Mouse (Mus musculus): ENCODE results near the gene Grk5. TPM values are rescaled to one million over a fixed set of nuclear protein-coding genes. Genes with fewer than 3 reads are reported as not detected.

The Grk5 gene
- polyA plus RNA-seq, 1 experiment from 2014 or later: 0.72 TPM

DNA sequence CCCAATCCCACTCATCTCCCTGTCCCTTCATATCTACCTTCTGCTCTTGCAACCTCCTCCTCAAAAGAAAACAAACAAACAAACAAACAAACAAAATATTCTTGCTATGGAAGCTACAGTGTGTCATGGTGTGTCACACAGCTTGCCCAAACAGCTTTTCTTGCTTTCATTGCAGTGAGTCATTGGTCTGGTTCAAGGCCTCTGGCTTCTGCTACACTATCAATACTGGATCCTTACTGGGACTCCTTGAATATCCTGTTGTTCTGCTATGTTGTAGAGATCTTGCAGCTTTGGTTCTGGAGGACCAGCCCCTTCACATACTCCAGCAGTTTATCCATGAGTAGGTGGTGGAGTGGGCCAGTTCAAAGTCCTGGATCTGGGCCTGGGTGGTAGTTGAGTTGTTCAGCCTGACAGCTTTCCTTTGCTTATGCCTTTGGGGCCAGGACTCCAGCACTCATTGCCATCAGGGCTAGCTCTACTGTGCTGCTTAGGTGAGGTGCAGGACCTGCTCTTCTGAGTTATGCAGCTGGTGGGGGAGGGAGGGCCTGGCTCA is 66.7 kb downstream of the Grk5 start:
- ATAC-seq (ENCODE audit: low read depth): no peak
- no peaks in the 10 kb centered on the region for H3K4me1 ChIP-seq (ENCODE audit: control insufficient read depth, low read depth, low read length)
- no peak overlapping the region for H3K9ac ChIP-seq (ENCODE audit: low read depth, low read length)

DNA sequence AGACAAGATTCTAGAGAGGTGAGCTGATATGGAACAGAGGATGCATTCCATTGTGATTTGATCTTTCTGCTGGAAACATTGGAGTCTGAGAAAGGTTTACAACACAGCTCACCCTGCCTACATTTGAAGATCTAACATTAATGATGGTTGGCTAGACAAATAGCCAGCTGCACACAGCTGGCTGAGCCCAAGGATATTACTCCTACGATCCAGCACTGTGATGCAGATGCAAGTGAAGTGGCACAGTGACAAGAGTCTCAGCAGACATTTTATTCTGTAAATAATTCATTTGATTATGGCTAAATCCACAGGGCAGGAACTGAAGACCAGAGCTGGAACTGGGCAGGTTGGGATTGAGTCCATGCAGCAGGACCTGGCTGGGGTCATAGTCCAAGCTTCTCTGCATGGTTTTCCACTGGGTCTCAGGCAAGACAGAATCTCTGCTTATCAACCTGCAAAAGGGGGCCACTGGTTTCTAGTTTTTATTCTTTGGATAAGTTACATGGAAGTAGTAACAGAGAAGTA is 70.2 kb downstream of the Grk5 start:
- no peak for ATAC-seq (ENCODE audit: low read depth)
- 59% methylated on average over 1 of the region's 1 CpGs for WGBS (ENCODE audit: insufficient replicate concordance)

More for the DNA sequence above, 66.7 kb downstream of the Grk5 start:
- no peak overlapping the region for H3K4me3 ChIP-seq (ENCODE audit: low read depth, low read length)
- H3K4me2 ChIP-seq (ENCODE audit: low read depth, low read length): no peak overlapping the region
- no peaks in the 10 kb centered on the region for H3K27me3 ChIP-seq (ENCODE audit: control insufficient read depth, insufficient read depth, low read depth, low read length)
- H3K9me3 ChIP-seq (replicated peaks; ENCODE audit: control insufficient read depth, low read length): no peaks in the 10 kb centered on the region
- H3K36me3 ChIP-seq (ENCODE audit: control insufficient read depth, insufficient read depth): no peaks in the 10 kb centered on the region
- H3K27ac ChIP-seq (ENCODE audit: low read length): no peak overlapping the region

DNA sequence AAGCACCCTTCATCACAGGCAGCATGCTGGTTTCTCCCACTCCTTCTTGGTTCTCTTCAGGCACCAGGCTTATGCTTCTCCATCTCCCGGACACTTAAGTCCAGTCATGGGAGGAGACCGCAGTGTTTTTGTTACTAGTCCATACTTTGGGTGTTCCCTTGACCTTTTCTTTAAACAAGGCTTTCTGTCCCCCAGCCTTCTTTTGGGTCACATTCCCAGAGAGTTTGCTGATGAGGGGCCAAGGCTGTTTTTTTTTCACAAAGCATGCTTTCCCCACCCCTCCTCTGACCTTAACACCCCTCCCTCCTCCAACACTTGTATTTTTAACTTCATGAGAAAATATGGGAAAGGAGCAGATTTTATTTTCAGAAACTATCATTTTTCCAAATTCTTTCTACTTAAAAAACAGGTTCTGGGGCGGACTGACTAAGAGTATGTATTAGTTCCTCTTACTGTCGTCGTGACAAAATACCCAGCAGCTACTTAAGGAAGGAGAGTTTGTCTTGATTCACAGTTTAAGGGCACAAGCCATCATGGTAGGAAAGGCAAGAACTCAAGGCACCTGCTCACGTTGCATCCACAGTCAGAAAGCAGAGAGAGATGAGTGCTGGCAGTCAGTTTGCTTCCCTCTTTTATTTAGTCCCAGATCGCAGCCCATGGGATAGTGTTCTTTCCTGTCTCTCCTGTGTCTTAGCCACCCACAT is 73.0 kb downstream of the Grk5 start:
- H3K36me3 ChIP-seq (ENCODE audit: control insufficient read depth, insufficient read depth): no peaks in the 10 kb centered on the region
- H3K9me3 ChIP-seq (replicated peaks; ENCODE audit: control insufficient read depth, low read length): no peaks in the 10 kb centered on the region
- no peak for ATAC-seq (ENCODE audit: low read depth)
- no peak overlapping the region for H3K4me2 ChIP-seq (ENCODE audit: low read depth, low read length)
- no peak overlapping the region for H3K27ac ChIP-seq (ENCODE audit: low read length)
- no peaks in the 10 kb centered on the region for H3K27me3 ChIP-seq (ENCODE audit: control insufficient read depth, insufficient read depth, low read depth, low read length)
- WGBS (ENCODE audit: insufficient replicate concordance): 47% methylated on average over 7 of the region's 7 CpGs
- no peak overlapping the region for H3K4me3 ChIP-seq (ENCODE audit: low read depth, low read length)
- no peak overlapping the region for H3K9ac ChIP-seq (ENCODE audit: low read depth, low read length)
- no peaks in the 10 kb centered on the region for H3K4me1 ChIP-seq (ENCODE audit: control insufficient read depth, low read depth, low read length)

More for the DNA sequence above, 70.2 kb downstream of the Grk5 start:
- Histone ChIP-seq H3K9ac (ENCODE audit: low read depth, low read length) (no peak overlapping the region), H3K36me3 (ENCODE audit: control insufficient read depth, insufficient read depth) (no peaks in the 10 kb centered on the region), H3K4me3 (ENCODE audit: low read depth, low read length) (no peak overlapping the region), H3K9me3 (replicated peaks; ENCODE audit: control insufficient read depth, low read length) (no peaks in the 10 kb centered on the region), H3K27me3 (ENCODE audit: control insufficient read depth, insufficient read depth, low read depth, low read length) (no peaks in the 10 kb centered on the region), H3K4me2 (ENCODE audit: low read depth, low read length) (no peak overlapping the region), H3K27ac (ENCODE audit: low read length) (no peak overlapping the region), H3K4me1 (ENCODE audit: control insufficient read depth, low read depth, low read length) (no peaks in the 10 kb centered on the region)

DNA sequence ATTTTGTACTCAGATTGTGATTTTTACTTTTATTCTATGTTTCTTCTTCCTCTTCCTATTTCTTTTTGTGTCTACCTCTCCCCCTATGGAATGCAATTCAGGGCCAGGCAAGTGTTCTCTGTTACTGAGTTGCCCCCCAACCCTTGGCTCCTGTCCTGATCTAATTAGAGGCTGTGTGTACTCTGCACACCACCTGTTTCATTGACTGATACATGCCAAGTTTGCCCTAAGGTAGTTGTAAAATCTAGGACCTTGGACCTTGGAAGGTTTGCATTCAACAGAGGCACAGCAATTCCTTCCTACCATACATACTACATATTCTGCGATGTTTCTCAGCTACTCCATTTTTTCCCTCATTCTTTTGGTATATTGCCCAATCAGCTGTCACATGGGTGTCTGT is 78.4 kb downstream of the Grk5 start:
- H3K9me3 ChIP-seq (replicated peaks; ENCODE audit: control insufficient read depth, low read length): no peaks in the 10 kb centered on the region
- H3K36me3 ChIP-seq (ENCODE audit: control insufficient read depth, insufficient read depth): no peaks in the 10 kb centered on the region
- H3K27me3 ChIP-seq (ENCODE audit: control insufficient read depth, insufficient read depth, low read depth, low read length): no peaks in the 10 kb centered on the region
- no peak for ATAC-seq (ENCODE audit: low read depth)
- WGBS (ENCODE audit: insufficient replicate concordance): 71% methylated on average over 1 of the region's 1 CpGs
- no peaks in the 10 kb centered on the region for H3K4me1 ChIP-seq (ENCODE audit: control insufficient read depth, low read depth, low read length)
- no peak overlapping the region for H3K9ac ChIP-seq (ENCODE audit: low read depth, low read length)
- no peak overlapping the region for H3K4me2 ChIP-seq (ENCODE audit: low read depth, low read length)
- no peak overlapping the region for H3K4me3 ChIP-seq (ENCODE audit: low read depth, low read length)
- no peak overlapping the region for H3K27ac ChIP-seq (ENCODE audit: low read length)

DNA sequence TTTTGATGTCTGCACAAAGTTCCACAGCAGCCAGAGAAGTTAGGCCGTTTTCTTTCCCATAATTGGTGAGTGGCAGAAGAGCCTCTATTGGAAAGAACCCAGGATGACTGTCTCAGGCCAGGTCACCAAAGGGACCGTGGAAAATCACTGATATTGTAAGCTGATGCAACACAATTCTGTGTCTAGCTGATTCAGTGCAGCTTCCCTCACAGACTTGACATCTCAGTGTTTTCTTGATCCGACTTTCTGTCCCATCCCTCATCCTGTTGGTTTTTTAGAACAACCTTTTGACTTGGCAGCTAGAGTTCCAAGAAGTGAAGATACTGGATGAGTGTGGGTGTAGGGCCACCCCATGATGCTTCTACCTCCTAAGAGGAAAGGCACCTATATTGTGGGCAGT is 80.9 kb downstream of the Grk5 start:
- H3K36me3 ChIP-seq (ENCODE audit: control insufficient read depth, insufficient read depth): no peaks in the 10 kb centered on the region

DNA sequence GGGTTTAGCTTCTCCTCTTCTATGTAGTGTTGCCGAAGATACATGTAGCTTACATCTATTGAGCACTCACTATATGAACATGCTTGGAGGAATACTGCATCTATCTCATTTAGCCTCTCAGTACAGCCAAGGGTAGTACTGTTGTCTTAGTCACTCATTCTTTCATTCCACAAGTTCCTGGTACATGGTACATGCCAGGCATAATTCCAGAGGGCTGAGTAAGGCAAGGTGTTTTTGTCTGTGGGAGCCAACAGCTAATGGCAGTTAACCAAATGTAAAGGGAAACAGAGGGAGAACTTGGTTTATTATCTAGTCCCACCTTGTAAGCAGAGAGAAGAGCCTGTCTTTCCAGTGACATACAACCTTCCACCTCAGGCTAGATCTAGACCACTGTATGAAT is 82.0 kb downstream of the Grk5 start:
- H3K4me3 ChIP-seq (ENCODE audit: low read depth, low read length): no peak overlapping the region
- H3K4me2 ChIP-seq (ENCODE audit: low read depth, low read length): no peak overlapping the region
- H3K9me3 ChIP-seq (replicated peaks; ENCODE audit: control insufficient read depth, low read length): no peaks in the 10 kb centered on the region
- no peak for ATAC-seq (ENCODE audit: low read depth)
- no peak overlapping the region for H3K9ac ChIP-seq (ENCODE audit: low read depth, low read length)
- no peaks in the 10 kb centered on the region for H3K36me3 ChIP-seq (ENCODE audit: control insufficient read depth, insufficient read depth)
- no peaks in the 10 kb centered on the region for H3K4me1 ChIP-seq (ENCODE audit: control insufficient read depth, low read depth, low read length)
- WGBS (ENCODE audit: insufficient replicate concordance): 67% methylated on average over 1 of the region's 1 CpGs
- H3K27me3 ChIP-seq (ENCODE audit: control insufficient read depth, insufficient read depth, low read depth, low read length): no peaks in the 10 kb centered on the region
- H3K27ac ChIP-seq (ENCODE audit: low read length): no peak overlapping the region

More for the DNA sequence above, 80.9 kb downstream of the Grk5 start:
- no peak overlapping the region for H3K4me2 ChIP-seq (ENCODE audit: low read depth, low read length)
- no peaks in the 10 kb centered on the region for H3K27me3 ChIP-seq (ENCODE audit: control insufficient read depth, insufficient read depth, low read depth, low read length)
- no peak for ATAC-seq (ENCODE audit: low read depth)
- H3K9ac ChIP-seq (ENCODE audit: low read depth, low read length): no peak overlapping the region
- H3K4me3 ChIP-seq (ENCODE audit: low read depth, low read length): no peak overlapping the region
- H3K9me3 ChIP-seq (replicated peaks; ENCODE audit: control insufficient read depth, low read length): no peaks in the 10 kb centered on the region
- 43% methylated on average over 3 of the region's 3 CpGs for WGBS (ENCODE audit: insufficient replicate concordance)
- H3K27ac ChIP-seq (ENCODE audit: low read length): no peak overlapping the region
- H3K4me1 ChIP-seq (ENCODE audit: control insufficient read depth, low read depth, low read length): no peaks in the 10 kb centered on the region

DNA sequence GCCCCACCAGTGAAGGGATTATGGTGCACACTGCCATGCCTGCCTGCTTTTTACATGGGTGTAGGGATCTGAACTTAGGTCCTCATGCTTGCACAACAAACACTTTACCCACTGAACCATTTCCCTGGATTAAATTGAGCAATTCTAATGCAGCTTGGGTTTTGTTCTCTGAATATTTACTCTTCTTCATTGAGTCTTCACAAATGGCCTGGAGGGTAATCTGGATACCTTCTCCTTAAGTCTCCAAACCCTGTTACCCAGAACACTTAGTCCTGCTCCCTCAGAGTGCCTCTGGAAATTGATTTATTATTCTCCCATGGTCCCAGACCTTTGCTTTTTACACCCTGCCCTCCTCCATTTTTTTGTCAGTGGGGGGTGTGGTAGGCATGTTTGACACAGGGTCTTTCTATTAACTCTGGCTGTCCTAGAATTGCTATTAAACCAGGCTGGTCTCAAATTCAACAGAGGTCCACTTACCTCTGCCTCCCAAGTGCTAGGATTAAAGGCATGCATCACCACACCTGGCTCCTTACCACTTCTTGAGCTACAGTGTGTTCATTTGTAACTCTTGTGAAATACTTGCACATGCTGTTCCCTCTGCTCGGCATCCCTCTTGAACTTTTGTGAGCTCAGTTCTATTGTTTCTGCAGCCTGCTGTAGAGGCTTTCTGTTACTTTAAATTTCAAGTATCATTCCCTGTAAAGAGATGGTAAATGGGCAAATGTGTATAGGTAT is 82.9 kb downstream of the Grk5 start:
- H3K4me2 ChIP-seq (ENCODE audit: low read depth, low read length): no peak overlapping the region
- no peak overlapping the region for H3K4me3 ChIP-seq (ENCODE audit: low read depth, low read length)
- no peaks in the 10 kb centered on the region for H3K9me3 ChIP-seq (replicated peaks; ENCODE audit: control insufficient read depth, low read length)
- H3K27ac ChIP-seq (ENCODE audit: low read length): no peak overlapping the region
- H3K36me3 ChIP-seq (ENCODE audit: control insufficient read depth, insufficient read depth): no peaks in the 10 kb centered on the region
- H3K27me3 ChIP-seq (ENCODE audit: control insufficient read depth, insufficient read depth, low read depth, low read length): no peaks in the 10 kb centered on the region
- 65% methylated on average over 1 of the region's 1 CpGs for WGBS (ENCODE audit: insufficient replicate concordance)
- no peaks in the 10 kb centered on the region for H3K4me1 ChIP-seq (ENCODE audit: control insufficient read depth, low read depth, low read length)
- no peak for ATAC-seq (ENCODE audit: low read depth)
- H3K9ac ChIP-seq (ENCODE audit: low read depth, low read length): no peak overlapping the region

DNA sequence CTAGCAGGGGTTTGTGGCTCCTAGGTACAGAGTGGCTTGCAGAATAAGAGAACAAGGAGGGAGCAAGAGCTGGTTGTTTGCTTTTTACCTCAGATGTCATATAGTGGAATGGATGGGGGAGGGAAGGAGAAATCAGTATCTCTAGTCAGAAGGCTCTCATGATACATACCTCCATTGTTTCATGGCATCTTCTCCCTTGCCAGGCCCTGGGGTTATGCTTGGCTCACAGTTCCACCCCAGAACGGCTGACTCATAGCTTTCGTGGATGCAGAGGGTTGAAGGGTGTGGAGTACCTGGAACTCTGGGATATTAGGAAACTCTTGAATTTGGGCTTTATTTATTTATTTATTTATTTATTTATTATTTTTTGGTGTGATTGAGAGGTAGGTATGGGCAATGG is 84.0 kb downstream of the Grk5 start:
- Histone ChIP-seq H3K9ac (ENCODE audit: low read depth, low read length) (no peak overlapping the region), H3K27me3 (ENCODE audit: control insufficient read depth, insufficient read depth, low read depth, low read length) (no peaks in the 10 kb centered on the region), H3K4me1 (ENCODE audit: control insufficient read depth, low read depth, low read length) (no peaks in the 10 kb centered on the region), H3K36me3 (ENCODE audit: control insufficient read depth, insufficient read depth) (no peaks in the 10 kb centered on the region), H3K27ac (ENCODE audit: low read length) (no peak overlapping the region), H3K9me3 (replicated peaks; ENCODE audit: control insufficient read depth, low read length) (no peaks in the 10 kb centered on the region), H3K4me2 (ENCODE audit: low read depth, low read length) (no peak overlapping the region), H3K4me3 (ENCODE audit: low read depth, low read length) (no peak overlapping the region)
- no peak for ATAC-seq (ENCODE audit: low read depth)
- 75% methylated on average over 2 of the region's 2 CpGs for WGBS (ENCODE audit: insufficient replicate concordance)

DNA sequence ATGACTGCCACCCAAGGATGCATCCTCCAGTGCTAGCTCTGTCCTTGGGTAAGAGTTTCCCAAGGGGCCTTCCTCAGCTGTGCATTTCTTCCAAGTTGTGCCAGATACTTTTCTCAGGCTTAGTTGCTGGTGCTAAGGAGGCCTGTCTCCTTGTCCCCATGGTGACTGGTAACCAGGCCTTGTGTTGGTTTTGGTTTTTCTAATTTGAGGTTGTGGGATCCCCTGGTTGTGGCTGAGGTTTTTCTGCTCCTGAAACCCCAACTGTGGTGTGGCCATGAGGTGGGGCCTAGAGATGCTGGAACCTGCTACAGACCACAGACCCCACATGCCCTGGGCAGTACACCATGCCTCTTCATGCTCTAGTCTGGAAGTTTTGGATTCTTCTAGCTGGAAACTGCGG is 90.0 kb downstream of the Grk5 start:
- Histone ChIP-seq H3K27ac (ENCODE audit: low read length) (no peak overlapping the region), H3K4me3 (ENCODE audit: low read depth, low read length) (no peak overlapping the region), H3K36me3 (ENCODE audit: control insufficient read depth, insufficient read depth) (no peaks in the 10 kb centered on the region), H3K9ac (ENCODE audit: low read depth, low read length) (no peak overlapping the region), H3K4me1 (ENCODE audit: control insufficient read depth, low read depth, low read length) (no peaks in the 10 kb centered on the region), H3K4me2 (ENCODE audit: low read depth, low read length) (no peak overlapping the region), H3K27me3 (ENCODE audit: control insufficient read depth, insufficient read depth, low read depth, low read length) (no peaks in the 10 kb centered on the region), H3K9me3 (replicated peaks; ENCODE audit: control insufficient read depth, low read length) (no peaks in the 10 kb centered on the region)
- ATAC-seq (ENCODE audit: low read depth): no peak
- 48% methylated on average over 1 of the region's 1 CpGs for WGBS (ENCODE audit: insufficient replicate concordance)

Measured in liver, embryonic 16.5 days (tissue).